Mouse (Mus musculus) c-Kit-negative CD71-positive TER-119-positive erythroid progenitor cells, embryonic 14.5 days (primary cell): ENCODE data around the gene Rnf39.

Experiments used
- DNase-seq: peaks from one replicate; pipeline ENCODE4 v3.0.0-alpha.2; 2013; ENCODE audit warnings: low read depth, low spot score

Rnf39 gene

DNA sequence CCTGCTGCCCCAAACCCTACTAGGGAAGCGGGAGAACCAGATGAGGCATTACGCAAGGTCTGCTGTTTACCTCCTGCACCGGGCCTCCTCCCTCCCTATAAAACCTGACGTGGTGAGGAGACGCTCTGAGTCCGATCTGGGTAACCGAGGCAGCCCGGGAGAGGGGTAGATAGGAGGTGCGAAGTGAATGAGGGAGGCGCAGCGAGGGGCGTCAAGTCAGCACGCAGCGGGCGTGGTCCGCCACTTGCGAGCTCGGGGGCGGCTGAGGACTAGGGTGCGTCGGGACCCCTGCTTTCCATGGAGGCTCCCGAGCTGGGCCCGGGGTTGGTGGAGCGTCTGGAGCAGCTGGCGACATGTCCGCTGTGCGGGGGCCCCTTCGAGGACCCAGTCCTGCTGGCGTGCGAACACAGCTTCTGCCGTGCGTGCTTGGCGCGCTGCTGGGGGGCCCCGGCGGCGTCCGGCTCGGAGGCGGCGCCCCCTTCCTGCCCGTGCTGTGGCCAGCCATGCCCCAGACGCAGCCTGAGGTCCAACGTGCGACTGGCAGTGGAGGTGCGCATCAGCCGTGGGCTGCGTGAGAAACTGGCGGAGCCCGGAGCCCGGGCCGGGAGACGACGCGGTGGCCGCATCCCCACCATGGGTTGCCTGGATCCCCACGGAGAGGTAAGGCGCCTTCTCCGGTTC is at the start of gene Rnf39:
Gene Rnf39 (plus strand): TSS at position 128 of the 681 bp plus-strand sequence.
- no peak for DNase-seq

DNA sequence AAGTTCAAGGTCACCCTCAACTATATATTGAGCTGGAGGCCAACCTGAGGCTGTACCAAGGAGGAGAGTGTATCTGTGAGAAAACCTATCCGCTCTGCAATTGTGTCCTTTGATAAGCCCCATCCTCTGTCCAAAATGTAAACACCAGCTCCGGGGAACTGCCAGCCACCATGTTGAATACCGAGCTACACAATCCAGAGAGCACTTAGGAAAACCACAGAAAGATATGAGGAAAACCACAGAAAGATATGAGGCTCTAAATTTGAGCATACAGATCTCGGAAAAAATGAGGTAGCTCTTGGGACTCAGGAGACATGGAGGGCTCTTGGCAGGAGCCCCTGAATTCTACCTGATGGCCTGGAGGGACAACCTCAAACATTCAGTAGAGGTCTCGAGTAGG is 49.3 kb upstream of the Rnf39 start:
- DNase-seq, result no peak

DNA sequence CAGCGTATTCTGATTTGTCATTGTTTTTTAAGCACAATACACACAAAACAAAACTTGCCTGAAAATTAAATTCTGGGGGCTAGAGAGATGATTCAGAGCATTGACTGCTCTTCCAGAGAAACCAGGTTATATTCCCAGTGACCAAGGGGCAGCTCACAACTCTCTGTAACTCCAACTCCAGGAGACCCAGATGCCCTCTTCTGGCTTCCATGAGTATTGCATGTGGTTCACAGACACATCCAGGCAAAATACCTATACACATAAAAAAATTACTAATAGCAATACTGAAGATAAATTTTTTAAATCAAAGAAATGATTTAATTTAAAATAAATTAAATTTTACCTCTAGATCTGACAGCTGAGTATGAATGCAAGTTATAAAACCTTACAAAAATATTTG is 46.1 kb upstream of the Rnf39 start:
- peak; percentile 52 for DNase-seq

DNA sequence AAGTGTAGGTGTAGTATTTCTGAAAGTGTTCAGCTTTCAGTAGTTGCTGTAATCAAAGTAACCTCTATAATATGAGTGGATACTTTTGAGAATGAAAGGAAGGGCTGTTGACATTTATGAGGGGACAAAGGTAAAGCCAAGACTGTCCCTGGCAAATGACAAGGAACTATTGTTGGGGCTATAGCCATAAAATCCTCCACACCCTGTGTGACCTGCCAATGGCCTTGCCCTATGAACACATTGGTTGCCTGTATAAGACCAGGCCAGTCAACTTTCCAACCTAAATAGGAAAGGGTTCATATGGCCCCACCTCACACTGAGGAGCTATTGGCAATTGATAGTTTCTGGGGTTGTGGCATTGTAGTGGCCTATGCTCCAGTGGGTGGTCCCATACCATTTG is 45.7 kb upstream of the Rnf39 start:
- no peak for DNase-seq

DNA sequence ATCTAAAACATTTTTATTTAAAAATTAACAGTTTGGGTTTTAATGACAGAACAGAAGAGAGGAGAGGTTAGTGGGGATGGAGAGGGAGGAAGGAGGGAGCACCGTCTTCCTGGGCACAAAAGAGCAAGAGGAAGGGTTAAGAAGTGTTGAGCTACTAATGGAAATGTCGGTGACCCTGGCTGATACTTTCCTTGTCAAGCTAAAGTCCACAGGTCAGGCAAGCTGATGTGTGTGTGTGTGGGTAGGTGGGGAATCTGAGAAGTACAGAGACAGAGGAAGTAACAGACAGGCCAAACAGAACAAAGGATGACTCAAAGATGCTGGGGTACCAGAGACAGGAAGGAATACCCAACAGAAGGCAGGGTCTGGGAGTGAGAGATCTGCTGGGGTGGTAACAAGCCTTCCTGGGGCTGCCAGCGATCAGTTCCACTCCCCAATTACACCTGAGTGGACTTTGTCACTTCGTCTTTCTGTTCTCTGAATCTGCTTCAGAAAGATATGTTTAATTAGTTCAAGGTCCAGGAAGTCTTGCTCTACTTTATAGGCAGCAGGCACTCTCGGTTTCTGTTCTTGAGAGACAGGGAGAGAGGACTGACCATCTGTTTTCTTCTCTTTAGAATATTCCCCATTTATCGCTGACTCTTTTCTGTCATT is 45.0 kb upstream of the Rnf39 start, which contains the start of gene Trim31:
Gene Trim31 (plus strand): TSS at position 567 of the 654 bp plus-strand sequence.
- DNase-seq, result no peak

DNA sequence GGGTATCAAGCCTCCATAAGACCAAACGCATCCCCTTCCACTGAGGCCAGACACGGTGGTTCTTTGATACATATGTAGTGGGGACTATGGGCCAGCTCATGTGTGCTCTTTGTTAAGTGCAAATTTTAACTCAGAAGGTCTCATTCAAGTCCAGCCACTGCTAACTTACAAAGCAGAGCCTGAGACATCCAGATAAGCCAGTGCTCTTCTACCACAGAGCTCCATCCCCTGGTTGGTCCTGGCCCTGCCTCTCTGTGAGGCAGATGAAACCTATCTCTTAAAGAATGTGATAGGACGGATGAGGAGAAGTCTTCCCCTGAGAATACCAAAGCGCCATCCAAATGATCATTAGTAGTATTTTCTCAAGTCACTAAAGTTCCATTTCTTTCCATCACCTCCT is 43.3 kb upstream of the Rnf39 start:
- DNase-seq, result no peak

DNA sequence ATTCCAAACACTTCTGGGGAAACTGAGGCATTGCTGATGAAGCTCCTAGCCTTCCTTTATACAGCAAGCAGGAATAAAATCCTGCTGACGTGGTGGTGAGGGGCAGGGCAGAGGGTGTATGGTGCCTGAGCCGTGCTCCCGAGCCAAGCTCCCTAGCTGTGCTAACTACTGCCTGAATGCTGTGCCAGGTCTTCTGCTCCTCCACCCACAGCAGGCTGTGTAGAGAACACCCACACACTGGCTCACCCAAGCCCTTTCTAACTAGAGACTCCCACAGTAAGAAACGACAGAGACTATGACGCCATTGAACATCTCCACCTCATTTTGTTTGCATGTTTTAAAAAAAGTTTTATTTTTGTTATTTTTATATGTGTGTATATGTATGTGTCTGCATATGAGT is 42.7 kb upstream of the Rnf39 start:
- DNase-seq, result no peak

DNA sequence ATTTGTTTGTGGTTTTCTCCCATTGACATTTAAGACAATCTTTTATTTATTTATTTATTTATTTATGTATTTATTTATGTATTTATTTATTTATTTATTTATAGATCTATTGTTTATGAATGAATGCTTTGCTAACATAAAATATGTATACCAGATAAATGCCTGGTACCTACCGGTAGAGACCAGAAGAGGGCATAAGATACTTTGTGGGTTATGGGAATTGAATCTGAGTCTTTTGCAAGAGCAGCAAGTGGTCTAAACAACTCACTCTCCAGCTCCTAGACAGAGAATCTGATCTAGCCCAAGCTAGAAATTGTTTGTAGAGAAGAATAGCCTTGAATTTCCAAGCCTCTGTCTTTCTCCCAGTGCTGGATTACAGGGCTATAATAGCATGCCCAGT is 42.0 kb upstream of the Rnf39 start:
- DNase-seq, result no peak

DNA sequence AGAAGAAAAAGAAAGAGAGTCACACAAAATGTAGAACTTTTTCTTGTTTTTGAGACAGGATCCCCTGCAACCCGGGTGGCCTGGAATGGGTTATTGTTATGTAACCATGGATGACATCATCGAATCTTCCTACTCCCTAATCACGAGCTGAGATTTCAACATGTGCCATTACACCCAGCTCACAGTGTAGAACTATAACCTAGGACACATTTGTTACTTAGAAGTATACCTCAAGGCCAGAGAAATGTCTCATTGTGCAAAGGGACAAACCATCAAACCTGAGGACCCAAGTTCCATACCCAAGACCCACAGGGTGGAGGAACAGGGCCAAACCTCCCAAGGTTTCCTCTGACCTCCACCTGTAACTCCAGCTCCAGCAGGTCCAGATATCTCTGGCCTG is 39.1 kb upstream of the Rnf39 start:
- no peak for DNase-seq

DNA sequence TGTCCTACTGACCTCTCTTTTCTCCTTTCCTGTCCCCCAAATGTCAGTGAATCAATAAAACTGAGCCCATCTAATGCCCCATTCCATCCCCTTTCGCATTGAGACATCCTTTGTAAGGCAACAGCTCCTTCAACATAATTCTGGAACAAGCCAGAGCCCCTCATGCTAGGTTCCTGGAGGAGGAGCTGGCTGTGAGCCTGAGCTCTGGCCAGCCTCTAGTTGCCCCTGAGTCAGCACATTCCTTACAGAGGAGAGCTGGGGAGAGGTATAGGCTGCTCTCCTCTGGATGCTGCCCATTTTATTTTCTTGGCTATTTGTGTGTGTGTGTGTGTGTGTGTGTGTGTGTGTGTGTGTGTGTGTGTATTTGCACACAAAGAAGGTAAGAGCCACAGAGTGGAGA is 34.5 kb upstream of the Rnf39 start:
- no peak for DNase-seq

DNA sequence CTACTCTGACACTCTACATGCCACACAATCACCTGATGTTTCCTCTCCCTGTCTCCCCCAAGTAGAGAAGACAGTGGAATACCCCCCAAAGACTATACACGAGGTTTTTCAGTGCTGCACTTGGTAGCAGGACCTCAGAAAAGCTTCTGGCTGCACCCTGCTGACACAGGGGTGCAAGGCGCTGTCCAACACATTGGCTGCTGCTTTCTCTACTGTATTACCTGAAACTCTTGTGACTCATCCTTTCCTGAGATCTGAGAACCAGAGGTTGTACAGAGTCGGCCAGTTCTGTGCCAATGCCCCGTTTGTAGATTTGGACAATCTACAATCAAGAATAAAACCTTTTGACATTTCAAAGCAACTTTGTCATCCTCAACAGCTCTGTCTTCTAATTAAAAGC is 32.9 kb upstream of the Rnf39 start:
- DNase-seq, result no peak

DNA sequence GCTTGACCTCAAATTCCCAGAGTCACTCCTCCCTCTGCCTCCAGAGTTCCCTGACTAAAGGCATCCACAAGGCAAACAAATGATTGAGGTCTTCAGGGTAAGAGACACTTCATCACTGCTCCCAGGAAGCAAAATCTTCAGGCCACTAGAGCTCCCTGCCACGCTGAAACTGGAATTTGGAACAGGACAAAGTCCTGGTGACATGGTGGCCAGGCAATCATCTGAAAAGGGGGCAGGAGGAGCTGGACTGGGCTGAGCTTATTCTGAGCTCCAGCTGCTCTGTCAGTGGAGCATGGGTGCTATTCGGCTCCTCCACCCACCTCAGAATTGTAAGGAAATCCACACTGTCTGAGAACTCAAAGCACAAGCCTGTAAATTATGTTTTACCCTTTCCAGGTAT is 30.7 kb upstream of the Rnf39 start:
- DNase-seq, result no peak

DNA sequence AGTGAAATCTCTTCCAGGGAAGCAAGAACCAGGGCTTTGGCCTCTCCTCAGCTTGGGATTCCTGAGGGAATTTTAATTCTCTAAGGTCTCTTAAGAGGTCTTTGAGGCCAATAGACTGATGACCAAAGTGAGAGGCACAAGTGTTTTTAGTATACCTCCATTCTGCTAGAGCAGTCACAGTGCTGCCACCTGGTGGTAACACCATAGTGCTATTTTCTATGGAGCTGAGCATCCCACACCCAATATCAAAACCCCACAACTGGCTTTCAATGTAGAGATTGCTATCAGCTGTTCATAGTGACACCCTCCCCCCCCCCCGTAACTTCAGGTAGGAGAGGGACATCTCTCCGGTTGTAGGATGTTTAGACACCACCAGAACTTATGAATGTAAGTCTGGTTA is 28.6 kb upstream of the Rnf39 start:
- DNase-seq, result peak; percentile 61

DNA sequence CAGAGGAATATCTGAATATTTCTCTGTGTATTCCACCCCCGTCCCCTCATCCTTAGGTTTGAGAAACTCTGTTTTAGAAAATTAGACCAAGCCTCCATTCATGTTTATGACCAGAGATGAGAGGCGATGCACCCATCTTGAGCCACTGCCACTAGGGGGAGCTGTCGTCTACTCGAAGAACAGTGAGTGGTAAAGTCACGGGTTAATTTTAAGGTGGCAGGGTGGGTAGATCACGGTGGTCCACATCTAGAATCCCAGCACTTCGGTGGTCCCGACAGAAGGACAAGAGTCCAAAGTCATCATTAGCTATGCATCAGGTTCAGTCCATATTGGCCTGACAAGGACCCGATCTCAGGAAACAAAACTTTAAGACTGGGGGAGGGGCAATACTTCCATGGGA is 27.6 kb upstream of the Rnf39 start:
- DNase-seq, result peak; percentile 39

DNA sequence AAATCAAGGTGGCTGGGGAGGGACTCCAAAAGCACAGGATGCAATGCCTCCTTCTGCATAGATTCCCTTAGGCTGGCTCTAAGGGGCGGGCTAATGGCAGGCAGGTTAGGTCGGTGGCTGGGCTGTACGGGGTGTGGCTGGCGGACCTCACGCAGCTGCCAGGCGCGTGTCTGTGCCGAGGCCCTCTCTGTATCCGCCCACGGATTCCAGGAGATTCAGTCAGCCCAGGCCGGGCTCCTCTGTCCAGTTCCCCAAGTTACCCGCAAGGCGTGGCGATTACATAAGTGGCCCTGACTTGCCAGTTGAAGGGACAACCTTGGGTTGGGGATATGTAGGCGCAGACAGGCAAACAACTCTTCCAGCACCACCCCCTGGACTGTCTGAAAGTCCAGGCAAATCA is 22.5 kb upstream of the Rnf39 start:
- no peak for DNase-seq

DNA sequence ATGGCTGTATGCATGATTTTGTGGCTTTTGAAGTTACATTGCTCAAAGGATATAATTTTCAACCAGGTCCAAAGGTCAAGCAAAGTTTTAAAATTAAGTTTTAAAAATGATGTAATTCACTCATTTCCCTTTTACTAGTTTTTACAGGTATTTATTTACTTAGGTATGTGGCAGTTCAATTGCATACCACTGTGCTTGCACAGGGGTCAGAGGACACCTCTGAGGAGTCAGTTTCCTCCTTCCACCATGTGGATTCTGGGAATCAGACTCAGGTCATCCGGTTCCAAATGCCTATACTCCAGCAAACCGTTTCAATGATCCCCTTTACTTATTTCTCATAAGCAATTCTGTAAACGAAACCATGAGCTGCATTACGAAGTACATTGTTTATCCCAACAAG is 20.0 kb upstream of the Rnf39 start:
- no peak for DNase-seq

DNA sequence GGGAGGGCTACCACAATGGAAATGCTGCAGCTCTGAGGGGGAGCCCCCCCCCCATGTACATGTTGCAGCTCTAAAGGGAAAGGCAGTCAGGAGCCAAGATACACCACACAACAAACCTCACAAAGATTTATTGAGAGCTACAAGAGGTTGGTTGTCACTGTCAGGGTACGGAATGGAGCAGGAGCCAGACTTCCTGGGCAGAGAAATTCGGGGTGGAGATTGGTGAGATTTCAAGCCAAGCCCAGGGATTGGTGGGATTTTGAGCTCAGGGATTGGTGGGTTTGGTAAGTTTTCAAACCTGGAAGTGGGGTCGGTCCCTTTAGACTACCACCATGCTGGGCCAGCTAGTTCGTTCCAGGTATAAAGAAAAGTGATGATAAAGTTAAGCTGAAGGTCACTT is 19.2 kb upstream of the Rnf39 start:
- no peak for DNase-seq

DNA sequence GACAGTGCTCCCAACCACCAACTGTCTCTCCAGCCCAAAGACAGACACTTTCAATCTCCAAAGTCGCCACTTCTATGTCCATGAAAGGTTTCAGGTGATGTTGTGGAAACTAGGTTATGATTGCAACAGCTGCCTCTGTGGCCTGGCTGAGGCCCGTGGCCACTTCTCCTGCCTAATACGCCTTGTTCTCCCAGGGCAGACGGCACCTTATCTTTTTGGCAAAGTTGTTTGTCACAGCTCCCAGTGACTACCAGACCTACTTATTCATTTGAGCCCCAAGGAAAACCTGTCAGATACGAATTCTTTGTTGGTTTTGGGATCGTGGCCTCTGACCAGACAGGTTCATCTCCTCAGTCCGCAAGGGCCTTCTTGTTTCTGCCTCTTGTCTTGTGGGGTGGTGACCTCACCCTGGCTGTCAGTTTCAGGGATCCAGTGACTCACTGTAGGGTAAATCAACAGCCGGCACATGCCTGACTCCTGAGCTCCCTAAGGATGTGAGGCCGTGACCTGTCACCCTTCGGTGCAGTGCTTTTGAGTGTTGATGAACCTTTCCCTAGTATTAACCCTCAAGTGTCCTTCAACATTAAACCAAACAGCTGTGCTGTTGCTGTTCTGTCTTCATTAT is 15.1 kb upstream of the Rnf39 start:
- no peak for DNase-seq

DNA sequence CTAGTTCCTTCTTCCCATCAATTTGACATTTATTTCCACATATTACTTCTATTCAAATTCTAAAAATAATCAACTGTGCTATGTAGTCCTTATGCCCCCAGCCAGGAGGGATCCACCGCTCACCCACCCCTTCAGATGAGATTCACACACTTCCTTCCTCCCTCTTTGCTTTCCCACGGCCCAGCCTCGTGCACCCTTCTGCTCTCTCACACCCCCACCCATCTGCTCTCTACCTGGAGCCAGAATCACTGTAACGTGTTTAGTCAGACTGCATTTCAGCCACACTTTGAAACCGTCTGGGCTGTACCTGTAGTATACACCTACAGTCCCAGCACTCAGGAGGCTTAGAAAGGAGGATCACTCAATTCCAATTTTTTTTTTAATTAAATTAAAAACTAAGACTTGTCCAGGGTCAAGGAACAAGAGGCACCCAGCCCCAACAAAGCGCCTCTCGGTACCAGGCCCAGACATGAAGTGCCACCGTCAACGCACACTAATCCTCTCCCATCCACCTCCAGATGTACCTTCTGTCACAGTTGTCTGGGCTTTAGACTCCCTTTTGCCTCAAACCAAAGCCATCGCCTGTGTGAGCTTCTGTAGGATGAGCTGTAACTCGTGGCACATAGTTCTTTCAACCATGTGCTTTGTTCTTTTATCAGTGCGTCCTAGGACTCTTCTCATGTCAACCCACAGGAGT is 13.3 kb upstream of the Rnf39 start:
- no peak for DNase-seq

DNA sequence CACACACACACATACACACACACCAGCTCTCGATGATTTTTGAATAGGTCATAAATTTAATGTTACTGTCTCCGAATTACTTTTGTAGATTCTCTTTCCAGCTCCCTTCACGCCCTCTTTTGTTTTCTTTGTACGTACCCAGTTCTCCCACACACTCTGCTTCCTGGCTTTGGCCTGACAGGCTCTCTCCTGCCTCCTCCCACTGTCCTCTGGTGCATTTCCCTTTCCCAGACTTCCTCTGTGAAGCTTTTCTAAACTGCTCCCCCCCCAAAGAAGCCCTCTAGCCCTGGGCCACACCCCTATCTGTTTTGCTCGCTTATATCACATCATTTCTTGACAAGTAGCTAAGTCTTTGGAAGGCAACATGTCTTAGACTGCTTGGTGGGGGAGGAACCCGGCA is 12.5 kb upstream of the Rnf39 start:
- DNase-seq, result no peak

DNA sequence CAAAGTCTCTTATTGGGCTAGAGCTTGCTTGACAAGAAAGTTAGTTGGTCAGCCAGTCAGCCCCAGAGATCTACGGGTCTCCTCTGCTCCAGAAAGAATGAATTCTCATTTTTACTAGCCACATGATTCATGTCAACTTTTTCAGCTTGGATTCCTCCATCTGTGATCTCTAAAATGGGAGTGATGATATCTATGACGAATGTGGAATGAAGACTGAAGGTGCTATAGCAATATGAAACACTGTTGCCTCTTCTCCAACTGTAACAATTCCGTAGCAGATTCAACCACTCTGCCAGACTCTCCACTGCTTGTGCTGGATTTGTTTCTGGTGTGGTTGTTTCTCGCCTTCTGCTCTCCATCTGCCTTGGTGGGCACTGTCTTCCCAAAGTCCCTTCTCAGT is 11.6 kb upstream of the Rnf39 start:
- DNase-seq, result no peak

DNA sequence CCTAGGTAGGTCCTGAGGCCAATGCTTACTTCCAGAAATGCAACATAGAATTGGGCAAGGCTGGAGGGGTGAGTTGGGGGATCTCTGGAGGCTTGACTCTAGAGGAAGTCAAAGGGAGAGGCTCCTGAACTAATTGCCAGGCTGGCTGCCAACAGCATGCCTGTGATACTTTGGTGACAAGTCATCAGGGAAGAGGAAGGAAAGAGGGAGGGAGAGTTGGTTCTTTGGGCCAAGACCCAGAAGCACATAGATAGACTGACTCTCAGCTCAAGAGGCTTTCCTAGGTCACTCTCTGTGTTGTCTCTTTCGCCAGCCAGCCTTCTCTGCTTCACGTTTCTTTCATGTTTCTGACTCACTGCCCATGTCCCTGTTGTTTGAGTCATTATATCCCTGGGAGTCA is 10.9 kb upstream of the Rnf39 start:
- DNase-seq, result no peak

DNA sequence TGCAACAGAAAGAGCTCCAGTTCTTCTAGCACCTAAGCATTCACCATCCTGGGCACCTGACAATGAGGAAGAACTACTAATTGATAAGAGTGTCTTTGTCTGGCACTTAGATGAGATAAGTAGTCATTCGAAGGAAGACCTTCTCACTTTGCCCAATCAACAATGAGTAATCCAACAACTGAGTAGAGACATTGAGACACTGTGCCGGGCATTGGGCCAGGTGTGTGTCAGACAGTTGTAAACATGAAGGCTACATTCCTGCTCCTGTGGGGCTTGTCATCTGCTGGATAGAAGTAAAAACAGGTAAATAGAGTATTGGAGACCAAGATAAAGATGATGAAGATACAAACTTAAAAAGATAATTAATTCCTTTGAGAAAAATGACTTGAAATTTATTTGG is 4.7 kb upstream of the Rnf39 start:
- DNase-seq, result no peak
